In the genomic region with DNA sequence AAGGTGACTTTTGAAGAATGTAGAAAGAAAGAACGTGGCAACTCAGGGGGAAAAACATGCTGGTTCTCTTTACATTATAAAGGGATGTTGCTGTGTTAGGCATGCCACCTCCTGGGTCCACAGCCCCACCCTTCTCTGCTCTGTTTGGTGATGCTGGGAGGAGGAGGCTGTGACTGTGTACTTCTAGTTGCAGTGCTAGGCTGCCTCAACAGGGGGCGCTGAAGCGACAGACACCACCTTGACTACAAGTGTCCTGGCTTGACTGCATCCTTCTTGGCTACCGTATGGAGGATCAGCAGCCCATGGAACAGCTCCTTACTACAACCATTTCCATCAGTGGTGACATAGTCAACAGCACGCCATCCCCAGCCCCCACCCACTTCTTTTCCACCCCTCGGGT, we compare ENCODE assay signal across 9 mouse cellular contexts.
A peak's percentile ranks its signal among the peaks of the same experiment; 100 is the strongest.
DNase-seq lines count a peak whose midpoint lies in the region; ATAC-seq lines count a peak whose summit lies in the region.
"Had no signal": no experiment of that assay in that cellular context is flagged by ENCODE, and none has a peak within 500 bp of the region (broad histone marks: within the 10 kb centered on the region; RNA-seq: fewer than 3 reads in every experiment).

No protein-coding gene starts in this region.

- no peaks in the 10 kb centered on the region for H3K4me1 ChIP-seq in neural tube, embryonic 15.5 days

- ATAC-seq in neural tube, embryonic 15.5 days (ENCODE audit: low FRiP score) = no peak
- no peak for ATAC-seq in activated CD4-positive, CD25-positive, alpha-beta regulatory T cell, adult 4 months

- no peaks in the 10 kb centered on the region for H3K36me3 ChIP-seq in neural tube, embryonic 15.5 days
- H3K36me3 ChIP-seq: embryonic facial prominence, embryonic 13.5 days had no signal

- WGBS in neural tube, embryonic 15.5 days = 62% methylated on average over 6 of the region's 6 CpGs

- H3K4me3 ChIP-seq in neural tube, embryonic 15.5 days (replicated peaks) = no peak overlapping the region
- H3K4me3 ChIP-seq: embryonic facial prominence, embryonic 13.5 days had no signal

- DNase-seq in embryo, embryonic 10 days (ENCODE audit: low spot score) = peak; percentile 35
- DNase-seq in embryo, embryonic 9.5 days (ENCODE audit: extremely low spot score) = no peak
- peak; percentile 28 for DNase-seq in neural tube, embryonic 10.5 days (ENCODE audit: extremely low spot score, low spot score)
- peak; percentile 13 for DNase-seq in cerebellum, adult 9-11 months
- DNase-seq in kidney, postnatal 4 days = peak; percentile 43 to 55
- DNase-seq in yolk sac, embryonic 10.5 days (ENCODE audit: low spot score) = no peak

- H3K4me2 ChIP-seq in neural tube, embryonic 15.5 days = no peak overlapping the region
- H3K4me2 ChIP-seq: embryonic facial prominence, embryonic 13.5 days had no signal

- no peak overlapping the region for H3K27ac ChIP-seq in neural tube, embryonic 15.5 days (replicated peaks)
- H3K27ac ChIP-seq: embryonic facial prominence, embryonic 13.5 days had no signal

- H3K9me3 ChIP-seq in neural tube, embryonic 15.5 days (replicated peaks) = no peaks in the 10 kb centered on the region

- no peaks in the 10 kb centered on the region for H3K27me3 ChIP-seq in neural tube, embryonic 15.5 days (replicated peaks)
- H3K27me3 ChIP-seq: embryonic facial prominence, embryonic 13.5 days had no signal

- H3K9ac ChIP-seq in neural tube, embryonic 15.5 days (replicated peaks) = no peak overlapping the region
- H3K9ac ChIP-seq: embryonic facial prominence, embryonic 13.5 days had no signal

Comparison
In these comparisons a context has a peak if more than half of its experiments do, and no peak if none do; other contexts are left out.
1. DNase-seq: peak in embryo, embryonic 10 days (single experiment), neural tube, embryonic 10.5 days (single experiment), cerebellum, adult 9-11 months (single experiment) and kidney, postnatal 4 days (2 of 2); none in embryo, embryonic 9.5 days (single experiment) and yolk sac, embryonic 10.5 days (single experiment).